Mouse (Mus musculus) testis, adult 2 months (tissue): ENCODE data around the gene Coa5. TPM values are rescaled to one million over a fixed set of nuclear protein-coding genes. Genes with fewer than 3 reads are reported as not detected.
A peak's percentile ranks its signal among the peaks of the same experiment; 100 is the strongest.

Experiments used
- H3K27ac ChIP-seq: fragments of 200-500 bp; 2 replicates; pipeline ENCODE4 v1.5.1; 2012; ENCODE audit warnings: low read depth, low read length; ENCODE audit not compliant: control insufficient read depth, insufficient read depth
- H3K27me3 ChIP-seq: fragments of 200-500 bp; 2 replicates; pipeline ENCODE4 v1.6.1; 2012; ENCODE audit warnings: mild to moderate bottlenecking, low read length, moderate library complexity; ENCODE audit not compliant: control insufficient read depth, insufficient read depth
- H3K36me3 ChIP-seq: fragments of 200-500 bp; 2 replicates; pipeline ENCODE4 v1.6.1; 2012; ENCODE audit warnings: mild to moderate bottlenecking, low read length; ENCODE audit not compliant: control insufficient read depth, insufficient read depth
- H3K4me1 ChIP-seq: fragments of 200-500 bp; 2 replicates; pipeline ENCODE4 v1.6.1; 2012; ENCODE audit warnings: low read length; ENCODE audit not compliant: control insufficient read depth, insufficient read depth
- H3K4me3 ChIP-seq: fragments of 200-500 bp; 2 replicates; pipeline ENCODE4 v1.5.1; 2012; ENCODE audit warnings: low read depth, mild to moderate bottlenecking, low read length, moderate library complexity, mixed read lengths; ENCODE audit not compliant: control insufficient read depth
- CTCF ChIP-seq: fragments of 200-500 bp; IDR thresholded peaks from 2 replicates; pipeline ENCODE4 v1.5.1; 2012; ENCODE audit warnings: low read depth, mild to moderate bottlenecking, inconsistent platforms, low read length, moderate library complexity; ENCODE audit not compliant: control insufficient read depth, insufficient read depth, insufficient replicate concordance
- POLR2A ChIP-seq: fragments of 200-500 bp; IDR thresholded peaks from 2 replicates; pipeline ENCODE4 v1.6.1; 2012; ENCODE audit warnings: low read depth, mild to moderate bottlenecking, inconsistent platforms, low read length, moderate library complexity; ENCODE audit not compliant: control insufficient read depth
- polyA plus RNA-seq: library from polyadenylated mRNA; depleted of rRNA; stranded (reverse); fragments of >200 nt; gene quantifications from 2 replicates; pipeline ENCODE4 v1.2.3, GENCODE M21; 2012

Coa5 gene
- polyA plus RNA-seq, 1 experiment, result 41.0 TPM

GRCm38 (mm10) chr1:37427144-37427875 lies 2.6 kb downstream of the Coa5 start:
- no peak overlapping the region for H3K4me3 ChIP-seq
- H3K27ac ChIP-seq, result no peak overlapping the region
- TF ChIP-seq CTCF (no peak), POLR2A (no peak)
- no peaks in the 10 kb centered on the region for H3K36me3 ChIP-seq
- H3K4me1 ChIP-seq, result peaks cover 2% of the 10 kb centered on the region; the same call in 1 of the 2 replicates
- H3K27me3 ChIP-seq, result no peaks in the 10 kb centered on the region

GRCm38 (mm10) chr1:37419420-37419819 lies 10.5 kb downstream of the Coa5 start:
- Histone ChIP-seq H3K4me3 (no peak overlapping the region), H3K4me1 (no peaks in the 10 kb centered on the region), H3K27me3 (no peaks in the 10 kb centered on the region), H3K27ac (no peak overlapping the region), H3K36me3 (no peaks in the 10 kb centered on the region; the same call in none of the 2 replicates)
- TF ChIP-seq POLR2A (peak; percentile 21; the same call in 1 of the 2 replicates), CTCF (peak; percentile 98; the same call in 1 of the 2 replicates)

- H3K4me3 ChIP-seq, result no peak overlapping the region
- TF ChIP-seq POLR2A (no peak), CTCF (no peak)
- H3K36me3 ChIP-seq, result no peaks in the 10 kb centered on the region; the same call in none of the 2 replicates
- H3K4me1 ChIP-seq, result no peaks in the 10 kb centered on the region; the same call in 1 of the 2 replicates
- H3K27me3 ChIP-seq, result no peaks in the 10 kb centered on the region
- no peak overlapping the region for H3K27ac ChIP-seq
These were observed 14.5 kb downstream of the Coa5 start for GRCm38 (mm10) chr1:37415394-37415793.

GRCm38 (mm10) chr1:37409647-37410046 lies 20.3 kb downstream of the Coa5 start:
- H3K4me3 ChIP-seq, result no peak overlapping the region
- H3K27ac ChIP-seq, result no peak overlapping the region
- H3K27me3 ChIP-seq, result no peaks in the 10 kb centered on the region
- TF ChIP-seq CTCF (no peak), POLR2A (no peak)
- no peaks in the 10 kb centered on the region; the same call in 1 of the 2 replicates for H3K4me1 ChIP-seq
- H3K36me3 ChIP-seq, result no peaks in the 10 kb centered on the region

- no peaks in the 10 kb centered on the region for H3K27me3 ChIP-seq
- H3K36me3 ChIP-seq, result no peaks in the 10 kb centered on the region
- H3K4me3 ChIP-seq, result no peak overlapping the region
- no peak for TF ChIP-seq CTCF
- TF ChIP-seq POLR2A, result no peak
- no peaks in the 10 kb centered on the region; the same call in 1 of the 2 replicates for H3K4me1 ChIP-seq
- no peak overlapping the region for H3K27ac ChIP-seq
These were observed 21.2 kb downstream of the Coa5 start for GRCm38 (mm10) chr1:37408678-37409077.

- Histone ChIP-seq H3K4me3 (no peak overlapping the region), H3K36me3 (no peaks in the 10 kb centered on the region), H3K27ac (no peak overlapping the region), H3K27me3 (no peaks in the 10 kb centered on the region), H3K4me1 (no peaks in the 10 kb centered on the region; the same call in 1 of the 2 replicates)
- TF ChIP-seq POLR2A (no peak), CTCF (no peak)
These were observed 21.8 kb downstream of the Coa5 start for GRCm38 (mm10) chr1:37408059-37408458.

- TF ChIP-seq CTCF, result no peak
- no peaks in the 10 kb centered on the region for H3K27me3 ChIP-seq
- no peak overlapping the region for H3K27ac ChIP-seq
- H3K4me3 ChIP-seq, result no peak overlapping the region
- no peaks in the 10 kb centered on the region for H3K4me1 ChIP-seq
- no peaks in the 10 kb centered on the region for H3K36me3 ChIP-seq
These were observed 22.7 kb downstream of the Coa5 start for GRCm38 (mm10) chr1:37407228-37407627.

- TF ChIP-seq CTCF, result no peak
- TF ChIP-seq POLR2A, result no peak
- Histone ChIP-seq H3K27me3 (no peaks in the 10 kb centered on the region), H3K4me3 (no peak overlapping the region), H3K27ac (no peak overlapping the region), H3K4me1 (no peaks in the 10 kb centered on the region), H3K36me3 (no peaks in the 10 kb centered on the region)
These were observed 24.8 kb downstream of the Coa5 start for GRCm38 (mm10) chr1:37405137-37405536.
